Mouse (Mus musculus): ENCODE results near the gene Ppp3cb.
"Not testable (repeated sequence)": the region's sequence is repeated elsewhere in the genome, so short reads cannot be mapped to it uniquely, and the experiment has no call there.

Gene Ppp3cb

DNA sequence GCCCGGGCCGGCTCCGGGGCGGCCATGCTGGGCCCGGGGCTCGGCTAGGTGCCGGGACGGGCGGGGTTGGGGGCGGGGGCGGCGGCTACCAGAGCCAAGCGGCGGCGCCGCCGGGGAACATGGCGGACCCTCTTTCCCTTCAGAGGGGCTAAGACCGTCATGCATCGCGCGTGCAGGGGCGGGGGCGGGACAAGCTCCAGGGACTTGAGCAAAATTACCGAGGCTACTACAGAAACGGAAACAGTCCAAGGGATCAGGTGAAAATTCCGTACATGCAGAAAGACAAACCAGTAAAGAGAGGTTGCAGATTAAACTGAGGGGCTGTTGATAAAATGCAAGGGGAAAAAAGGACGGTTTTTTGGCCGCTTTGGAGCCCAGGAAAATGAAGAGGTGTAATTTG is at the start of gene Ppp3cb:
Ppp3cb (minus strand) TSS at position 159 of the 400 bp plus-strand sequence.
- DNase-seq (ENCODE audit: low spot score in 2 of 2): peak; percentile 66 to 78

DNA sequence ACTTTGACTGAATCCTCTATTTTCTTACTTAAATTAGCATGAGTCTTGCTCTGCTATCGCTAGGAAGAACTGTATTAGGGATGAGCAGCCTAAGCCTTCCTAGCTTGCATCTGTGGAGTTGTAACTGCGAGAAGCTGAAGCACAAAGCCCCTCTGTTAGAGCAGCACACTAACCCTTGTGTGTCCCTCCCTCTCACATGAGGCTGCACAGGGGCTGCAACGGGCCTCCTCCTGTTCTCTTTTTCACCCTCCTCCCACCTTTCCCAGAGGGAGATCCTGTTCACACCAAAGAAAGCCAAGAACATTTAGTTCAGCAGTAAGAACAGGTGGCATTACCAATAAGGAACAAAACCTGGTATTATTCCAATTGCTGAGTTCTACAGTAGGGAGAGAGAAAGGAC is 49.4 kb upstream of the Ppp3cb start:
- DNase-seq (ENCODE audit: low spot score in 2 of 2): peak; percentile 59 to 70

DNA sequence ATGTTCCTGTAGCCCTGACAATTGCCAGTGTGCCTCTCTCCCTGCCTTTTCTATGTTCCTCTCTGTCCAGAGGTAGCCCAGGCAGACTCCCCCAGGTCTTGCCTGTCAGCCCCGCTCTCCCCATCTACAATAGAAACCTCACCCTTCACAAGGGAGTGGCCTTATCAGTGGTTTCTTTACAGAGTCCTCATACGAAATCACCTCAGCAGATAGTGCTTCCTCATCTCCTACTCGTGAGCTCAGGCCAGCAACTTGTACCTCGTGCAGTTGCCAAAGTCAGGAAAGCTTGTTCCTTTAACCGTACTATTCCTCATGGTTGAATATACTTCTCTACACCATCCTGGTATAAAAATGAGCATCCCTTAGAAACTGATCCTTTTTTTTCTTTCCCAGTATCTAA is 41.1 kb upstream of the Ppp3cb start:
- no peak for DNase-seq (ENCODE audit: low spot score in 2 of 2)

DNA sequence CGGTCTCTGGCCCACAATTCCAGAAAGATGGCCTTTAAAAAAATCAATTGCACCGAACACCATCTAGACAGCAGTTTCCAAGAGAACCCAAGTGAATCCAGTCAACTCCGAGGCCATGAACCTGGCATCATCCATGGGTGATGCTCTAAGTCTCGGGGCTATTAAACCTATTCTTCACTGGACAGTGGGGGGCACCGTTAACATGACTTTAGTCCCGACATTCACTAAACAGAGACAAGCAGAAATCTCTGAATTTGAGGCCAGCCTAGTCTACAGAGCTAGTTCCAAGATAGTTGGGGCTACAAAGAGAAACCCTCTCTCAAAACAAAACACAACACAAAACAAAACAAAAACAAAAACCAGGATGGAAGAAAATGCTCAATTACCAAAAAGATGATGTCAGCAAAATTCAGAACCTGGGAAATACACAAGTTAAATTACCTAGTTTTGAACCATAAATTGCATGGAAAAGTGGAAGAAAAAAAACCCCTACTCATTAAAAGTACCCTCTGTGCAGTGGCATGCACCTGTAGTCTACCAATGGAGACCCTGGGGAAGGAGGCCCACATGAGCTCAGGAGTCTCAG is 32.5 kb upstream of the Ppp3cb start:
- no peak for DNase-seq (ENCODE audit: low spot score in 2 of 2)

DNA sequence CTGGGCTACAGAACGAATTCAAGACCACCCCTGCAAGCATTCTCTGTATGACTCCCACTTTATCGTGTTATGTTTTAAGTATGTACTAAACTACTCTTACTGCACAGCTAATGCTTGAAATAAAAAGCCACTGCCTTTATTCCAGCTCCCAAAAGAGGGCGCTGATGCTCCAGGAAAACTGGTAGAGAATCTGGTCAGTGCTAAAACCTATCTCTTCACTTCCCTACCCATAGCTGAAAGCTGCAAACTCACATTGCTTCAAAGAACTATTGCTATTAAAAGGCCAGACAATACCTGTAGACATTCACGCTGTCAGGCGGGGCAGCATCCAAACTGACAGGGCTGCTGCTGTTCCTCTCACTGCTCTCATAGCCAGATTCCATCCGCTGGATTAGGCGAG is 29.8 kb upstream of the Ppp3cb start:
- DNase-seq (ENCODE audit: low spot score in 2 of 2): peak; percentile 52 to 63

DNA sequence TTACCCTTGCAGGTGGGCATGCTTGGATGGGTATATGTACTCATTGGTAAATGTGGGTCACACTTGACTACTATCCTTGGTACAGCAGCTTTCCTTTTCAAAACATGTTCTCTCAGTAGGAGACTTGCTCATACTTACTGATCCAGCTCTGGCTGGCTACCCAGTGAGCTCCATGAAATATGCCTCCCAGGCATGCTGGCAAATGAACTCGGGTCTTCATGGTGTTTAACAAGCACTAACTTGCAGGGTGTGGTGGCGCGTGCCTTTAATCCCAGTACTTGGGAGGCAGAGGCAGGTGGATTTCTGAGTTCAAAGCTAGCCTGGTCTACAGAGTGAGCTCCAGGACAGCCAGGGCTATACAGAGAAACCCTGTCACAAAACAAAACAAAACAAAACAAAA is 26.8 kb upstream of the Ppp3cb start:
- not testable (repeated sequence) for DNase-seq (ENCODE audit: low spot score in 2 of 2)

DNA sequence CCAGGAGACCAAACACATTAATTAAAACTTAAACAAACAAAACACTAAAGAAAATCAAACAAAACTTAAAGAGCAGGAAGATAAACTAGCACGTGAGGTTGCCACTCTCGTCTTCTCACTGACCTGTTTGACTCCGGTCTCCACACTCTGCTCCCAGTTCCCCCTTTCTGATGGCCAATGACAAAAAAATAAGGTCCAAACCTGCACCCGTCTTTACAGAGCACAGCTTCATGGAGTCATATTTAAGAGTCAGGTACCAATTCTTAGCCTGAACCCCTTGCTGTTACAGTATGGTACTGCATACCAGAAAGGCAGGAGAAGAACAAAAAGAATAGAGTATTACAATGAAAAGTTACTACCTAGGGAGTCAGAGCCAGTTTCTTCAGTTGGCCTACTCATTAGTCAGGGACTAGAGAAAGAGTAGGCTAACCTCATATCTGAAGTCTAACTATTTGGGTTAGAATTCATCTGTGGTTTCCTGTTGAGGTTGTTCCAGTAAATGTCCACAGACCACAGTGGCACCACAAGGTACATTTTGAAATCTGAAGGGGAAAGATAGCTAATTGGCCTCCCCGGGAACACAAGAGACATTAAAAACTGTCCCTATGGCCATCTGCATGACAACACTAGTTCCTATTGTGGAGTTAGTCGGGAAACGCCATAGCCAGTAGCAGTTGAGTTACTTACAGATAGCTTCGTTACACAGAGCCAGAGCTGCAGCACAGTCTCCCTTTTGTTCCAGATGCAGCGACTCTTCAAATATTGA is 19.1 kb upstream of the Ppp3cb start:
- DNase-seq (ENCODE audit: low spot score in 2 of 2): no peak

DNA sequence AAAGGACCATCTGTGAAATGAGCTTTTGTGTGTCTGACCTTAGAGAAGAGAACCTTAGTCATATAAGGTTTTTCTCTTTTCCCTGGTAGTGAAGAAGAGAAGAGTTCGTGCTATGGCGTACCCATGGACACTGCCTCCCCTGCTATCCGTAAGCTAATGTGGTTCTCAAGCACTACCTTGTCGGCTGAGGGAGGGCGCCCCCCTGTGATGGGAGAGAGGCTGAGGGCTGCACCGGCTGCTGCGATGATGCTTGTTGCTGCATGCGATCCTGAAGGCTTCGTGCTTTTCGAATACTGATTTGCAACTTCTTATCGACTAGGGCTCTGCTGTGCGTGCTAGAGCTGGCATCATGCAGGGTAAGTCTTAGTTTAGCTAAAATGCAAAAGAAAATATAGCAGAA is 18.3 kb upstream of the Ppp3cb start:
- no peak for DNase-seq (ENCODE audit: low spot score in 2 of 2)

DNA sequence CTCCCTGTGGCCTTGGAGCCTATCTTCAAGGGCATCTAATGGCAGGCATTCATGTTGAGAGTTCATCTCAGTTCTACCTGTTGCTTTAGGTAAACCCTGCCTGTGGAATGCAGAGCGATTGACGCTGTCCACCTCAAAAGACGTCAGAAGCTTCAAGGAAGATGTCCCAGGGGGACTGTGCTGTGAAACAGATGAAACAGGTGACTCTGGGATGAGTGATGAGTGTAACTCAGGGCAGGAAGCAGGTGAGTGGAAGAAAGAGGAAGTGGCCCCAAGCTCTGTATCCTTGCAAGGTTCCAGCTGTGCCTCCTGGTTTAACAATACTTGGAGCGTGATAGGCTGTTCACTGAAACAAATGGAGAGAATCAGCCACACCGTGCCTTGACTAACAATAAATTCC is 15.5 kb upstream of the Ppp3cb start:
- DNase-seq (ENCODE audit: low spot score in 2 of 2): no peak

DNA sequence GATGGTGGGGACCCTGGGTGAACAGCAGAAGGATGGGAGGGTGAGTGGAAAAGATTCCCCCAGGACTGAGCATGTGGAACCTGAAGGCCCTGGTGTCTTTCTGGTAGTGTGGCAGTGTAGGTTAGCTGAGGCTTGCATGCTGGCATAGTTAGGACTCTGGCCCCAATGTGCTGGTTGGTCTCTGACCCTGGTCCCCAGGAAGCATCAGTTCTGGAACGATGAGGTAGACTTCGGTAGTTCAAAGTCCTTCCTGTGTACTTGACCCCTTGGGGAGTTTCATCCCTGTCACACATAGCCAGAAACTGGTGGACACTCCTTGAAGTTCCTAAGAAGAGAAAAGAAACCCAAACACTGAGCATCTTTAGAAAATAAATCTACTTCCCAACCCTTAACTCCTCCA is 3.8 kb upstream of the Ppp3cb start:
- DNase-seq (ENCODE audit: low spot score in 2 of 2): no peak

DNA sequence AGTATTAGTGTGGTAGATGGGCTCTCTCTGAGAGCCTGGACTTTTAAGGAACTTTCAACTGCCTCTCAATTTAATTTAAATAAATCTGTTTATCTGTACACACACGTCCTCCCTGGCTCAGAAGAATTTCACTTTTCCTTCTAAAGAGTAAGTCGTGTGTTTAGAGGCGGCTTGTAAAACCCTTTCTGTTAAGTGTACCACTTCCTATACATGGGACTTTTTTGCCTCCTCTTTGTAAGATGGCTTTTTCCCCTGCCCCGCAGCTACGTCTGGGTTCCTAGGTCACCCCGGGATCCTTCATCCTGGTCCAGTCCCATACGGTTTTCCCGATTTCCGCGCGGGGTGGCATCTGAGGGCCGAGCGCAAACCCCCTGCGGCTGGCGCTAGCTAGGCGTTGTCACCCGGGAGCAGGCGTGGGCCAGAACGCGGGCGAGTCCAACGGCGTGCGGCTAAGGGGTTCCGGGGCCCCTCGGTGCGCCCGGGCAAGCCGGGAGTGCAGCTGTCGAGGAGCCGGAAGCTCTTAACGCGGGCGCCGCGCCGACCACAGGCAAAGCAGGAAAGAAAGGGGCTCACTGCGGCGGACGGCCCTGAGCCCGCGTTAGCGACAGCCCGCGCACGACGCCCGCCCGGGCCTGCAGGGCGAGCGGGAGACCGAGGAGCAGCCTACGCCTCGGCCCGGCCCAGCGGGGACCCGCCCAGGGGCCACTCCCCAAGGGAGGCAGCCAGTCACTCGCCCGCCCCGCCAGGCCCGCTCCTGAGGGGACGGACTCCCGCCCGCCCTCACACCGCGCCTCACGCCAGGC is 643 bp downstream of the Ppp3cb start:
- DNase-seq (ENCODE audit: low spot score in 2 of 2): peak; percentile 74 to 79

DNA sequence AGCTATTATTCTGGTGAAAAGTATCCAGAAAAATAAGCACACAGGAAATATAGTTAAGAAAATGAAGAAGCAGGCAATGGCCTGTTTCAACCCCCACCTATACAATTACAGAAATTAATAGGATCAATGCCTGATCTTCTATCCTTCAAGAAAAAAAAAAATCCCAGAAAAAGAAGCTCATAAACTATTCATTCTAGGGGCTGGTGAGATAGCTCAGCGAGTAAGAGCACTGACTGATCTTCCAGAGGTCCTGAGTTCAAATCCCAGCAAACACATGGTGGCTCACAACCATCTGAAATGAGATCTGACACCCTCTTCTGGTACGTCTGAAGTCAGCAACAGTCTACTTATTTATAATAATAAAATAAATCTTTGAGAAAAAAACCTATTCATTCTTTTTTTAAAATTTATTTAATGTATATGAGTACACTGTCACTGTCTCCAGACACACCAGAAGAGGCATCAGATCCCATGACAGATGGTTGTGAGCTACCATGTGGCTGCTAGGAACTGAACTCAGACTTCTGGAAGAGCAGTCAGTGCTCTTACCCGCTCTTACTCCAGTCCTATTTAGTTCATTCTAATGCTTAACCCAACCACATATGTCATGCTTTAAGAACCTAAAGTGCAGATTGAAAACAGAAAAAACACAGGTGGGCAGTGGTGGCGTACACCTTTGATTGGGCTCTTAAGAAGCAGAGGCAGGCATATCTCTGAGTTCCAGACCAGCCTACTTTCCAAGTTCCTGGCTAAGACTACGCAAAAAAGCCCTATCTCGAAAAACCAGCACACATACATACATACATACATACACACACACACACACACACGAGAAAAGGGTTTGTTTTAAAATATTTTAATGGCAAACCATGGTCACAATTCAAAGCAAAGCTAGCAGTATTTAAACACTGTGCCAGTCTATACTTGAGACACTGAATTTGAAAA is 1.6 kb downstream of the Ppp3cb start:
- DNase-seq (ENCODE audit: low spot score in 2 of 2): no peak

DNA sequence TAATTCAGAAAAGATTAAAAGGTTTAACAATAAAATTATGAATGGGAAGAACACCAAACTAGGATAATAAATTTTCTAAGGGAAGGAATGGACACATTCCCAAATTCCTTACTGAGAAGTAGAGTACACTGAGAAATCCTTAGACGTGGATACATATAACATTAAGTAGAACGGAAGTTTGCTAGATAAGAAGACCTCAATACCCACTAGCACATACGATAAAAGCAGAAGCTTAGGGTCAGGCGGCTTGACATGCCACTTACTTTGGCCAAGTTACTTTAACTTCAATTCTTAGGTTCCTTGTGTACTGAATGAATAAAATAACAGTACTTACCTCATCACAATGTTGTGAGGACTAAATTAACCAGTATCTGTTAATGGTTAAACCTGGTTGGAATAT is 16.7 kb downstream of the Ppp3cb start:
- no peak for DNase-seq (ENCODE audit: low spot score in 2 of 2)

DNA sequence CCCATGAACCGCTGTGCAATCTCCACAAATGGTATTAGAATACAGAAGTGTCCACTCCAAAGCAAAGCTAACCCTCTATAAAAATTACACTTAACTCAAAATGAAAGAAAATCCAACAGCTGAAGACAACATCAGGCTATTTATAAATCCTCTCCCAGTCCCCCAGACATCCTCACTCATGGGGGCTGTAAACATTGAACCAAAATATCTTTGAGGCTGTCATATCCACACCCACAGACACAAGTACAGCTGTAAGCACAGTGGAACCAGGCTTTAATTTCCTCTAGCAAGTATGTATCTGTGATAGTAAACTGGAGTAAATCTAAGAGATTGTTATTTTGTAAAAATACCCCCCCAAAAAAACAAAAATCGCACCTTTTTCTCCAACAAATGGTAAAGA is 26.2 kb downstream of the Ppp3cb start:
- no peak for DNase-seq (ENCODE audit: low spot score in 2 of 2)

DNA sequence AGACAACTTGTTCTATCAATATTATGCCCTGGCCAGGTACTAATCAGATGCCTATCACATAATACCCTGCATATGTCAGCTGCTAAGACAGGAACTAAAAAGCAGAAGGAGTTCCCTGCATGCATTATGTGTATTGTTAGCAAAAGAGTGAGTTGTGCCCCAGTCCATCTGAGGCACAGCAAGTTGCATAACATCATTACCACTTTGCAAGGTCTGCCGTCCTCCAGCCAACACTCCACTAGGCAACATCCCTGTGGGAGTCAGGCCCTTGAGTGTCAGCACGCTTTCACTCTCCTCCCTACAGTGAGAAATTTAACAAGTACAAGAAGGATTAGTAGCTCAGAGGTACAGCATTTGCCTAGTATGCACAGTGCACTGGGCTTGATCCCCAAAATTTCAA is 37.9 kb downstream of the Ppp3cb start:
- no peak for DNase-seq (ENCODE audit: low spot score in 2 of 2)

DNA sequence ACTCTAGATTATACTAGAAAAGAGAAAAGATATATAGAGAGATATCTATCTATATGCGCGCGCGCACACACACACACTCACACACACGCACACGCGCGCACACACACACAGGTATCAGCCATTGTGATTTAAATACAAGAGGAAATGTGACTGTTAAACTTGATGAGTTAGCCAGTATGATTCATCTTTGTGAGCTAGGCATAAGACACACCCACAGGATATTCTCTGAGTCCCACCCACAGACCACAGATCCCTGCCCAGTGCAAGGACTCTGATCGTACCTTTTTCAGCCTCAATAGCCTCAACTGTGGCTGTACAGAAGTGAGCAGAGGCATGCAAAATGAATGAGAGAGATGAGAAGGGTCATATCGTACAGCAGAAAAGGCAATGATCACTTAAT is 43.4 kb downstream of the Ppp3cb start:
- no peak for DNase-seq (ENCODE audit: low spot score in 2 of 2)

DNA sequence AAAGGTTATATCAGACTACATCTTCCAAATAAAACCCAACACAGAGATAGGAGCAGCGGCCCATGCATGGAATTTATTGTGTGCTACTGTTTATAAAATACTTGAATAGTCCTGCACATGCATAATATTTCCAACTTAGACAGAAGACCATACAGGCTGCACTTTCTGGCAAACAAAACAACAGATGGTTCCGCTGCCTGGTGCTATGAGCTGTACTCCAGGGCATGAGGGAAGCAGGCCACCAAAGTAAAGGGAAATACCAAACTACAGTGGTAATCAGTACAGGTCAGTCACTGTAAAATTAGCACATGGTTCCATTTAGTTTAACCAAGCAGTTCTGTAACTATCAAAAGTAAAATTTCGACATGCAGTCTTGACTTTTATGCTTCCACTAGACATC is 46.4 kb downstream of the Ppp3cb start:
- no peak for DNase-seq (ENCODE audit: low spot score in 2 of 2)

DNA sequence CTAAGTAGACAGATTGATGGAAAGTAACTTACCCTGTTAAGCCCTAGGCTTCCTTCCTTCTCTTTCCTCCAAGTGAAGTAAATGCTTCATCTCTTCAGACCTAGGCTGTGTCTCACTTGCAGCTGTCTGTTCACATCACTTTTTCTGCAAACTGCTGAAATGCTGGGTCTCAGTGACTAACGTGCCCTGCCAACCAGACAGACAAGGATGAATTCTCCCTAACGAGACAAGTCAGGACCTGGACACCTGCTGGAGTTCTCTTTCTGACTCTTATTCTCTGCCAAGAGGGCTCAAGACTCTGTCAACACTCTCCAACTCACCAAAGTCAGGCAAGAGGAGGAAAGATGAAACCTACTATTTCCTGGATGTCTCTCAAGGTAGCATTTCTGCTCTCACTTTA is 49.8 kb downstream of the Ppp3cb start, which contains the start of gene Mss51:
Mss51 (minus strand) TSS at position 299 of the 400 bp plus-strand sequence.
- no peak for DNase-seq (ENCODE audit: low spot score in 2 of 2)

DNA sequence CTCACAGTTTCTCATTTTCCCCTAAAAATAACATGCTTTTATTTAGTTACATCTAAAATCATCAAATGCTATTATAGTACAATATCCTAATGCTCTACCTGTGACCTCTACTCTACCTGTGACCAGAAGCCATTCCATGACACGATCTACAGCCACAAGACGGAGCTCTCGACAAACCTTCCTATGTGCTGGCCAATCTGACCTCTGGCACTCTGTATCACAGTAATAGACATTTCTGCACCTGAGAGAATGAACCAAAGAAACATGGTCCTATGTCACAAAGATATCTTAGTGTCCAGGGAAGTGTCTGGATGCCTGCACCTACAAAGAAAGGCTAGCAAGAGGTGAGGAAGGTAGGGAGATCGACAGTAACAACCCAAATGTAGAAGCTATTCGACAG is 60.3 kb downstream of the Ppp3cb start:
- DNase-seq (ENCODE audit: low spot score in 2 of 2): no peak

DNA sequence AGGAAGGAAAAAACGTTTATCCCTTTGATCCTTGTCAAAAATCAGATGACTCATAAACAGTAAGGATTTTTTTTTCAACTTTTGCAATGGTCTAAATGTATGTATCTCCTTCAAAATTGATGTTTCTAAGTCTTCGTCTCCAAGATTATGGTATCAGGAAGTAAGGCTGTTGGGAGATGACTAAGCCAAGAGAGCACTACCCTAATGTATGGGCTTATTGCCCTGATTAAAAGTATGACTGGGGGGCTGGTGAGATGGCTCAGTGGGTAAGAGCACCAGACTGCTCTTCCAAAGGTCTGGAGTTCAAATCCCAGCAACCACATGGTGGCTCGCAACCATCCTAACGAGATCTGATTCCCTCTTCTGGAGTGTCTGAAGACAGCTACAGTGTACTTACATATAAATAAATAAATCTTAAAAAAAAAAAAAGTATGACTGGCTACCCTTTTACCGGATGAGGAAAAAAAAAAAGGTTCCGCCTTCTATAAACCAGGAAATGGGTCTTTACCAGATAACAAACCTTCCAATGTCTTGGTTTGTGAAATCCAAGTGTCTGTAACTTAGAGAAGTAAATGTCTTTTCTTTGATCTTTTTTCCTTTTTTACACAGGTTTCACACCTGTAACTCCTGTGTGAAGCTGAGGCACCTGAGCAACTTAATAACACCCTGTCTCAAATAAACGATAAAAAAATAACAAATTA is 64.2 kb downstream of the Ppp3cb start:
- DNase-seq (ENCODE audit: low spot score in 2 of 2): no peak

DNA sequence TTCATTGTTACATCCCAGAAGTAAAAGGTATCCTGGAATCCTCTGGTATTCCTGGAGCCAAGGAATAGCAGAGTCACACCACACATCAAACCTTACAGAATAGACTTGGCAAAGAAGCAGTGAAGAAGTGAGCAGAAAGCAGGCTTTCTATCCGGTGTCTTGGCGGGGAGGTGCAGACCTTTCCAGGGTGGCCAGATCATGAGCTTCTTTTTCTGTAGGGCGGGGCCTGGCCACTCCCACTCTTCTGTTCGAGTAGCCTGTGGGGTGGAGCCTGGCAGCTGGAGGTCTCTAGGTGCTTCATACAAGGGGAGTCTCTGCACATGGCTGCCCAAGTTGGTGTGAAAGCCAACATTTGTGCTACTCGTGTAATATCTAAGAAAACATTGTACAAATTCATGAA is 65.2 kb downstream of the Ppp3cb start:
- no peak for DNase-seq (ENCODE audit: low spot score in 2 of 2)
